Mouse (Mus musculus): ENCODE measurements around the gene Auts2.

DNA sequence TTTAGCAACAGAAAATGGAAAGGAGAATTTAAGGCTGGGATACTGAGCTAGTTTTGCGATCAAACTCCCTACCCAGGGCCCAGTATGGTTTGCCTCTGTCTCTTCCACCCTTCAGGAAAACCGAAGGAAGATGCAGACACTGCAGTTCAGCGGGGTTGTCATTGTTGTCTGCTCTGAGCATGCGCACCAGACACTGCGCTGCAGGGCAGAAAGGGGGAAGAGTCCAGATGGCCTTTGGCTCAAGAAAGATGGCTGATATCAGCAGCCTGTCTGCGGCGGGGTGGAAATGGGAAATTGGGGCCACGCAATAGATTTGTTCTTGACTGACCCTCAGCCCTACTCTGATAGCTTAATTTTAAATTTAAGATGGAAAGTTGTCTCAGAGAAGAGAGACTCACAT, 1147.4 kb downstream of the Auts2 start:
- TF ChIP-seq CTCF (IDR thresholded peaks at IDR 0.05; ENCODE audit: borderline replicate concordance, insufficient read depth, low read depth, low read length) (no peak), POLR2A (IDR thresholded peaks at IDR 0.05; ENCODE audit: borderline replicate concordance, insufficient read depth, low read length) (no peak)

Data from cerebellum, adult 2 months (tissue).